Mouse (Mus musculus): ENCODE measurements at regions not wholly inside any gene's neighbourhood (a gene's known extent, or its start where the extent isn't known, plus 50 kb on each side); places are given as distances from the start of the nearest gene placed in this dataset.

GRCm38 (mm10) chr2:178597084-178597470 lies 166.7 kb downstream of the Cdh26 start:
- no peak for DNase-seq

- DNase-seq, result no peak
Observed at GRCm38 (mm10) chr2:178598371-178598770, 168.0 kb downstream of the Cdh26 start.

- no peak for DNase-seq
Observed at GRCm38 (mm10) chr2:178598836-178599235, 168.5 kb downstream of the Cdh26 start.

GRCm38 (mm10) chr2:178603443-178603842 lies 173.1 kb downstream of the Cdh26 start:
- no peak for DNase-seq

- peak; percentile 70 for DNase-seq
Observed at GRCm38 (mm10) chr2:178606733-178607132, 176.4 kb downstream of the Cdh26 start.

DNA sequence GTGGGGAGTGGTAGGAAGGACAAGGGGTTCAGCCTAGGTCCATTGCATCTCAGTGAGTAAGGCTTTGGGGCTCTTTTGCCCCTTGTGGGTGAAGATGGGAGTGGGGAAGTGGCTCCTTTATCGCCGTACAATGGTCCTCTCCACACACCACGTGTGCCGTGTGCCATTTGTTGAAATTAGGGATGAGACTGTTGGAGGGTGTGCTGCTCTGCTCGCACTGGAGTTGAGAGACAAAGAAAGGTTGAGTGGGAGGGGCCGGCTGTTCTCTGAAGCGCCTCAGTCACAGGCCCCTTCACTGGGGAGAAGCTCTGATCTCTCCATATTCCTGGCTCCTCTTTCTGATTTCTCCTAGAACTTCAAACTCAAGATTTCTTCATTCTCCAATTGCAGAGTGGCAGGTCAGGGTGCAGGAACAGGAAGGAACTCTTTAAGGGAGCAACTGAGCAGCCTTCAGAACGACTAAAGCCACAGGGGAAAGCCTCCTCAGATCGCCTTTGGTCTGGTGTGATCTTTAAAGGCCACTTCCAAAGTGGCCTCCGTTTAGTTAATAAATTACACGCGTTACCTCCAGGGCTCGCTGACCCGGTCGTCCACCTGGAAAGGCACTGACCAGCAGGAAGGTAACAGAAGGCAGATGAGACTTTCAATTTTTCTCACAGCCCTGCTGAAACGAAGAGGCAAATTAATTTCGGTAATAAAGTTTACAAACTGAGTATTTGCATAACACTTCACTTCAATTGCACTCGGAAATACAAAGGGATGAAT lies 180.1 kb downstream of the Cdh26 start:
- DNase-seq, result no peak

DNA sequence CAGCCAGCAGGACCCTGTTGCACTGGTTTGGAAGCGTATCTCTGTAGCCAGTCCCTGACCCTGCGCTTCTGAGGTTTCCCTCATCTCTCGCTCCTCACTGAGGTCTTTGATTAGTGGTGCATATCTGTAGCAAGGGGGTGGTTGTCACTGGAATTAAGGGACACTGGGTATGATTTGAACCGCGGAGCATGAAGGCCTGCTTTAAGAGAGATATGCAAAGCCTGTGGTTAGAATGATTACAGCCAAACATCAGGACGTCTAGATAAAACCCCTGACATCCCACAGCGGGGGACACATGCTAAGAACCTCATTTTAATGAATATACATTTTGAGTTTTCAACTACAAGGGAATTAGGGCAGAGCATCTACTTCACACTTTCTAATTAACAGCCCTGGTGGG lies 184.4 kb downstream of the Cdh26 start:
- no peak for DNase-seq

DNA sequence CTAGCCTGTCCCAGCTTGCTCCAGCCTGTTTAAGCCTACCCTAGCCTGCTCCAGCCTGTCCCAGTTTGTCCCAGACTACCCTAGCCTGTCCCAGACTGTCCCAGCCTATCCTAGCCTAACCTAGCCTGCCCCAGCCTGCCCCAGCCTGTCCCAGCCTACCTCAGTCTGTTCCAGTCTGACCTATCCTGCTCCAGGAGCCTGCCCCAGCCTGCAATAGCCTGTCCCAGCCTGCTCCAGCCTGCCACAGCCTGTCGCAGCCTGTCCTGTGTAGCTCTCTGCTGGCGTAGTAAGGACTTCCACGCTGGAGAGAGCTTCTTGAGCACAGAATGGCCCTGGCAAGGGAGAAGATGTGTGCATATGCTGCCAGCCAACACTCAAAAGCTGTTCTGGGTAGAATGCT lies 192.5 kb downstream of the Cdh26 start:
- DNase-seq, result no peak

GRCm38 (mm10) chr2:178624475-178624874 lies 194.1 kb downstream of the Cdh26 start:
- no peak for DNase-seq

GRCm38 (mm10) chr2:178624907-178625306 lies 194.6 kb downstream of the Cdh26 start:
- no peak for DNase-seq

DNA sequence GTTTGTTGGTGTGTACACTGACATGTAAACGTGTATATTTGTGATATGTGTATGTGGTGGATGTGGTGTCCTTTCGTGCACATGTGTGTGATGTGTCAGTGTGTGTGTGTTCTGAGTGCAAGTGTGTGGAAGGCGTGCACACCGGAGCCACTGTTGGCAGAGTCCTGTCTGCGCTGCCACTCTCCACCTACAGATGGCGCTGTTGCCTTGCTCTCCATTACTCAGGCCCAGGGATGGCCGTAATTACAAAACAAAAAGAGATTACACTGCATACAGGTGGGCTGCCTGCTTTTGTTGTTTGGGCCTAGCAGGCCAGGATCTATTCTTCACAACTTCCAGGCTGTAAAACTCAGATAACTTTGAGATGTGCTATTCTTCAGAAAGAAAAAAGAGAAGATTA lies 199.4 kb downstream of the Cdh26 start:
- DNase-seq, result peak; percentile 62

GRCm38 (mm10) chr2:178630511-178630910 lies 200.2 kb downstream of the Cdh26 start:
- DNase-seq, result no peak

- DNase-seq, result peak; percentile 27
Observed at GRCm38 (mm10) chr2:178631336-178631735, 201.0 kb downstream of the Cdh26 start.

DNA sequence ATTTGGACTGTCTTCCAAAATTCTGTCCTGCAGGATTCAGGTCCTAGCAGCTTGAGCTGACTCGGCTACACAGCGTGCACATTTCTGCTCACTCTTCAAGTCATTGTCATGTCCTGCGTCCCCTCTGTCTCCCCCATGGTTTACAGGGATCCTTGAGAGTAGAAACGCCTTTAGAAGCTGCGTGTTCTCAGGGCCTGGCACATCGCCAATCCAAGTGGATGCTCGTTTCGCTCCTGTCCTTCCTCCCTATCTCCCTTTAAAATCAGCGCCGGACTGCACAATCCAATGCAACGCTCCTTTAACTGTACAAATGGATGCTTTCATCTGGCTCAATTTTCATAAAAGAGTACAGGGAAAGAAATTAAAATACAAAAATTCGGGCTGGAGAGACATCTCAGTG lies 201.6 kb downstream of the Cdh26 start:
- no peak for DNase-seq

GRCm38 (mm10) chr2:178632831-178633585 lies 202.7 kb downstream of the Cdh26 start:
- no peak for DNase-seq

GRCm38 (mm10) chr2:178634116-178634515 lies 203.8 kb downstream of the Cdh26 start:
- DNase-seq, result peak; percentile 15

- DNase-seq, result no peak
Observed at GRCm38 (mm10) chr2:178635685-178636084, 205.4 kb downstream of the Cdh26 start.

DNA sequence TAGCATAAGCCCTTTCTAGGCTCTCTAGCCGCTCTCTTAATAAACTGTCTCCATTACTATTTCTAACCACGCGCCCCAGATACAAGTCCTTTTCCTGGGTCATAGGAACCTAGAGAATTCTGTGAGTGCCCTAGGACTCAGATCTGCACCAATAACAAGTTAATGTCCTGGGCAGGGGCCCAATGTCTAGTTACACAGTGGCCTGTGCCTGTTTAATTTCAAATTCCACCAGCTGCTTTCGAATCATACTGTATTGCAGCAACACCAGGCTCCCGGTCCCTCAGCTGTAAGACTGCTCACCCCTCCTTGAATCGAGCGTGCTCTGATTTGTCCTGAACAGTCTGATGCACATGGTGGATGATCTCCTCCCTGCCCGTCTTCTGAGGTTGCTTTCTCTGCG lies 206.6 kb downstream of the Cdh26 start:
- no peak for DNase-seq

GRCm38 (mm10) chr2:178642137-178643052 lies 212.1 kb downstream of the Cdh26 start:
- DNase-seq, result no peak

- no peak for DNase-seq
Observed at GRCm38 (mm10) chr2:178643053-178643402, 212.7 kb downstream of the Cdh26 start.

- DNase-seq, result no peak
Observed at GRCm38 (mm10) chr2:178643841-178644240, 213.5 kb downstream of the Cdh26 start.

DNA sequence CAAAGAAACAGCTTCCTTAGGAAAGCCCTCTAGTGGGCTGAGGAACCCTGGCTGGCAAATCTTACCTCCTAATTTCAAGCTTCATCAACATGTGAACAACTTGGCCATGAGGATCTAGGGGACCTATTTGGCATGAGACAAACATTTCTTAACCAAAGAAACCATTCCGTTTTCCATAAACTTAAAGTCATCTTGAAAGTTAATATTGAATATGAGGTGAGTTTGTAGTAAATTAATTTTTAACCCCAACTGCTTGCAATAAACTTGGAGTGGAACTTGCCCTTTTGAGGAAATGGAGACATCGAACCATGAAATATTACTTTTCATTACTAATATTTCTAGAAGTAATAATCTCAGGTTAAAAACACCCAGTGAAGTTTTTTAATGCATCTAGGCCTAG lies 229.7 kb downstream of the Cdh26 start:
- no peak for DNase-seq

- DNase-seq, result no peak
Observed at GRCm38 (mm10) chr2:178662396-178662795, 232.1 kb downstream of the Cdh26 start.
